ENCODE assay signal across 10 mouse cellular contexts in the genomic region with DNA sequence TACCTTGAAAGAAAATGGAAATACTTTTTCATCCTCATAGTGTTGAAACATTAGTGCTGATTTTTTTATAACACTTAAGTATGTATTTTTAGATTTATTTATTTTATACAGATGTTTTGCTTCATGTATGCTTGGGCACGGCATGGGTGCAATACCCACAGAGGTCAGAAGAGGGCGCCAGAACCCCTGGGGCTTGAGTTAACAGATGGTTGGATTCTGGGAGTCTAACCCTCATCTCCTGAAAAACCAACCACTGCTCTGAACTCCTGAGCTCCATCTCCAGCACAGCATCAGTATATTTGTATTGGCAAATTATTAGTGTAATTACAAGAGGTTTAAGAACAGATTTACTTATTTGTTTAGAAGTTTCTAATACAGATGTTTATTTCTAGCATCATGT. TPM values are rescaled to one million over a fixed set of nuclear protein-coding genes. Genes with fewer than 3 reads are reported as not detected.
DNase-seq lines count a peak whose midpoint lies in the region; ATAC-seq and TF ChIP-seq lines count a peak whose summit lies in the region.
"Had no signal": no experiment of that assay in that cellular context is flagged by ENCODE, and none has a peak within 500 bp of the region (broad histone marks: within the 10 kb centered on the region; RNA-seq: fewer than 3 reads in every experiment).

No protein-coding gene starts in this region.

- TF ChIP-seq CTCF in gastrocnemius, adult 2 months (IDR thresholded peaks at IDR 0.05) = no peak; the same call in 1 of the 2 replicates
- peak; percentile 78 for TF ChIP-seq CTCF in midbrain, postnatal 0 days (IDR thresholded peaks at IDR 0.05)
- TF ChIP-seq CTCF in testis, adult 2 months (IDR thresholded peaks at IDR 0.05; ENCODE audit: control insufficient read depth, insufficient read depth, insufficient replicate concordance, low read depth, low read length) = peak; percentile 79; the same call in 1 of the 2 replicates

- H3K9me3 ChIP-seq in intestine, embryonic 14.5 days (ENCODE audit: control insufficient read depth, low read length) = no peaks in the 10 kb centered on the region
- H3K9me3 ChIP-seq in intestine, embryonic 16.5 days (ENCODE audit: control insufficient read depth, low read length) = no peaks in the 10 kb centered on the region
- no peaks in the 10 kb centered on the region for H3K9me3 ChIP-seq in midbrain, postnatal 0 days (ENCODE audit: low read length)
- H3K9me3 ChIP-seq: embryonic facial prominence, embryonic 13.5 days; liver, embryonic 15.5 days had no signal

- TF ChIP-seq POLR2A in testis, adult 2 months (IDR thresholded peaks at IDR 0.05; ENCODE audit: control insufficient read depth, low read depth, low read length) = no peak

- ATAC-seq in intestine, embryonic 14.5 days (replicated peaks; ENCODE audit: low FRiP score, low TSS enrichment, low read depth) = no peak
- ATAC-seq in intestine, embryonic 16.5 days = no peak
- ATAC-seq in midbrain, postnatal 0 days (ENCODE audit: low FRiP score) = no peak

- H3K27ac ChIP-seq in intestine, embryonic 14.5 days (ENCODE audit: low read depth) = no peak overlapping the region
- no peak overlapping the region for H3K27ac ChIP-seq in intestine, embryonic 16.5 days (ENCODE audit: low read length)
- H3K27ac ChIP-seq in gastrocnemius, adult 2 months = no peak overlapping the region
- no peak overlapping the region for H3K27ac ChIP-seq in midbrain, postnatal 0 days (ENCODE audit: low read depth, low read length)
- H3K27ac ChIP-seq in testis, adult 2 months (ENCODE audit: control insufficient read depth, insufficient read depth, low read depth, low read length) = no peak overlapping the region
- H3K27ac ChIP-seq: embryonic facial prominence, embryonic 13.5 days; liver, embryonic 15.5 days had no signal

- H3K36me3 ChIP-seq in intestine, embryonic 14.5 days (ENCODE audit: control insufficient read depth, insufficient read depth, low read length) = no peaks in the 10 kb centered on the region
- no peaks in the 10 kb centered on the region for H3K36me3 ChIP-seq in intestine, embryonic 16.5 days (ENCODE audit: control insufficient read depth, insufficient read depth, low read length)
- no peaks in the 10 kb centered on the region for H3K36me3 ChIP-seq in midbrain, postnatal 0 days (ENCODE audit: insufficient read depth, low read length)
- no peaks in the 10 kb centered on the region for H3K36me3 ChIP-seq in testis, adult 2 months (ENCODE audit: control insufficient read depth, insufficient read depth, low read length)
- H3K36me3 ChIP-seq: embryonic facial prominence, embryonic 13.5 days; liver, embryonic 15.5 days had no signal

- 4% methylated on average over 2 of the region's 2 CpGs for WGBS in intestine, embryonic 14.5 days
- 4% methylated on average over 2 of the region's 2 CpGs for WGBS in intestine, embryonic 16.5 days
- 2% methylated on average over 2 of the region's 2 CpGs for WGBS in midbrain, postnatal 0 days

- H3K4me1 ChIP-seq in intestine, embryonic 14.5 days (replicated peaks; ENCODE audit: control insufficient read depth, insufficient read depth, low read length) = peaks cover 7% of the 10 kb centered on the region; the same call in 1 of the 2 replicates
- peaks cover 3% of the 10 kb centered on the region; the same call in 1 of the 2 replicates for H3K4me1 ChIP-seq in intestine, embryonic 16.5 days (ENCODE audit: control insufficient read depth, insufficient read depth, low read length)
- H3K4me1 ChIP-seq in midbrain, postnatal 0 days (ENCODE audit: insufficient read depth, low read length) = no peaks in the 10 kb centered on the region
- H3K4me1 ChIP-seq in testis, adult 2 months (ENCODE audit: control insufficient read depth, insufficient read depth, low read length) = no peaks in the 10 kb centered on the region
- H3K4me1 ChIP-seq: embryonic facial prominence, embryonic 13.5 days; liver, embryonic 15.5 days had no signal

- H3K9ac ChIP-seq in intestine, embryonic 14.5 days (ENCODE audit: low read length) = no peak overlapping the region
- H3K9ac ChIP-seq in intestine, embryonic 16.5 days (ENCODE audit: low read depth, low read length) = no peak overlapping the region
- H3K9ac ChIP-seq in midbrain, postnatal 0 days (replicated peaks; ENCODE audit: low read length, poor library complexity, severe bottlenecking) = no peak overlapping the region
- H3K9ac ChIP-seq: embryonic facial prominence, embryonic 13.5 days; liver, embryonic 15.5 days had no signal

- intact Hi-C loops in gastrocnemius, adult 2 months (cut with DNase I) = no loop called here

- no peak overlapping the region for H3K4me2 ChIP-seq in intestine, embryonic 14.5 days (ENCODE audit: low read length)
- H3K4me2 ChIP-seq in intestine, embryonic 16.5 days (ENCODE audit: low read depth, low read length) = no peak overlapping the region
- H3K4me2 ChIP-seq in midbrain, postnatal 0 days (ENCODE audit: low read depth, low read length, poor library complexity, severe bottlenecking) = no peak overlapping the region
- H3K4me2 ChIP-seq: embryonic facial prominence, embryonic 13.5 days; liver, embryonic 15.5 days had no signal

- H3K27me3 ChIP-seq in intestine, embryonic 14.5 days (replicated peaks; ENCODE audit: control insufficient read depth, insufficient read depth, low read length) = no peaks in the 10 kb centered on the region
- H3K27me3 ChIP-seq in intestine, embryonic 16.5 days (replicated peaks; ENCODE audit: control insufficient read depth, insufficient read depth, low read length) = no peaks in the 10 kb centered on the region
- H3K27me3 ChIP-seq in midbrain, postnatal 0 days (ENCODE audit: insufficient read depth, low read length) = no peaks in the 10 kb centered on the region
- no peaks in the 10 kb centered on the region for H3K27me3 ChIP-seq in testis, adult 2 months (ENCODE audit: control insufficient read depth, insufficient read depth, low read length)
- H3K27me3 ChIP-seq: embryonic facial prominence, embryonic 13.5 days had no signal

- no peak overlapping the region for H3K4me3 ChIP-seq in intestine, embryonic 14.5 days (ENCODE audit: low read depth, low read length)
- no peak overlapping the region for H3K4me3 ChIP-seq in intestine, embryonic 16.5 days (ENCODE audit: low read length)
- no peak overlapping the region for H3K4me3 ChIP-seq in gastrocnemius, adult 2 months
- H3K4me3 ChIP-seq in midbrain, postnatal 0 days (ENCODE audit: low read depth, low read length) = no peak overlapping the region
- no peak overlapping the region for H3K4me3 ChIP-seq in testis, adult 2 months (ENCODE audit: control insufficient read depth, low read depth, low read length)
- H3K4me3 ChIP-seq: embryonic facial prominence, embryonic 13.5 days; liver, embryonic 15.5 days had no signal

- DNase-seq in intestine, embryonic 14.5 days (ENCODE audit: low spot score) = peak; percentile 92
- DNase-seq in ES-CJ7 (ENCODE audit: low read depth, low spot score) = peak; percentile 61
- DNase-seq in c-Kit-positive CD71-positive TER-119-positive erythroid progenitor cells, embryonic 14.5 days (ENCODE audit: low spot score) = peak; percentile 59
- peak; percentile 75 for DNase-seq in gastrocnemius, adult 2 months
- DNase-seq in kidney, postnatal 4 days = peak; percentile 85 to 87
- DNase-seq in midbrain, postnatal 0 days (ENCODE audit: low spot score) = peak; percentile 43

RNA-seq across cellular contexts. Expression of gene Gm13271, which starts 16.2 kb away (rescaled TPM):
- not detected in 2 replicates for polyA plus RNA-seq in intestine, embryonic 14.5 days (2014; fragmentation: Nextera tagmentation; extraction: Ambion mirVana)
- not detected in 2 replicates for polyA plus RNA-seq in intestine, embryonic 16.5 days (2015; fragmentation: Nextera tagmentation; extraction: Ambion mirVana)
- total RNA-seq in gastrocnemius, adult 2 months (2021) = not detected
- total RNA-seq in midbrain, postnatal 0 days (2014; rRNA removed) = not detected in 2 replicates
- not detected in 2 replicates for polyA plus RNA-seq in midbrain, postnatal 0 days (2015; fragmentation: Nextera tagmentation; extraction: Ambion mirVana)
- not detected in 2 replicates for polyA plus RNA-seq in testis, adult 2 months (2012; rRNA removed)
- polyA plus RNA-seq: embryonic facial prominence, embryonic 13.5 days; liver, embryonic 15.5 days had no signal

RNA-seq across cellular contexts. Expression of gene Klhl9, which starts 16.2 kb away (rescaled TPM):
- polyA plus RNA-seq in intestine, embryonic 14.5 days (2014; fragmentation: Nextera tagmentation; extraction: Ambion mirVana) = 97.9 and 106 TPM in 2 replicates
- polyA plus RNA-seq in intestine, embryonic 16.5 days (2015; fragmentation: Nextera tagmentation; extraction: Ambion mirVana) = 63.4 and 69.9 TPM in 2 replicates
- total RNA-seq in gastrocnemius, adult 2 months (2021) = 10 to 100 TPM; 51.6 to 58.9 TPM
- total RNA-seq in midbrain, postnatal 0 days (2014; rRNA removed) = 148 and 172 TPM in 2 replicates
- 77.6 and 82.5 TPM in 2 replicates for polyA plus RNA-seq in midbrain, postnatal 0 days (2015; fragmentation: Nextera tagmentation; extraction: Ambion mirVana)
- polyA plus RNA-seq in testis, adult 2 months (2012; rRNA removed) = 5.4 TPM in 2 replicates

RNA-seq across cellular contexts. Expression of gene Gm26566, which starts 16.9 kb away (rescaled TPM):
- polyA plus RNA-seq in intestine, embryonic 14.5 days (2014; fragmentation: Nextera tagmentation; extraction: Ambion mirVana) = 0.70 and 1.2 TPM in 2 replicates
- 0.62 and 1.4 TPM in 2 replicates for polyA plus RNA-seq in intestine, embryonic 16.5 days (2015; fragmentation: Nextera tagmentation; extraction: Ambion mirVana)
- total RNA-seq in gastrocnemius, adult 2 months (2021) = under 1 TPM; 0.22 to 0.48 TPM
- 0.71 TPM in 1 of 2 replicates, not detected in the other for total RNA-seq in midbrain, postnatal 0 days (2014; rRNA removed)
- polyA plus RNA-seq in midbrain, postnatal 0 days (2015; fragmentation: Nextera tagmentation; extraction: Ambion mirVana) = 0.49 and 1.3 TPM in 2 replicates
- polyA plus RNA-seq in testis, adult 2 months (2012; rRNA removed) = 1.1 and 1.7 TPM in 2 replicates

RNA-seq across cellular contexts. Expression of gene Gm13283, which starts 21.4 kb away (rescaled TPM):
- polyA plus RNA-seq in intestine, embryonic 14.5 days (2014; fragmentation: Nextera tagmentation; extraction: Ambion mirVana) = 0.22 TPM in 1 of 2 replicates, not detected in the other
- 0.21 TPM in 1 of 2 replicates, not detected in the other for polyA plus RNA-seq in intestine, embryonic 16.5 days (2015; fragmentation: Nextera tagmentation; extraction: Ambion mirVana)
- not detected for total RNA-seq in gastrocnemius, adult 2 months (2021)
- total RNA-seq in midbrain, postnatal 0 days (2014; rRNA removed) = not detected in 2 replicates
- polyA plus RNA-seq in midbrain, postnatal 0 days (2015; fragmentation: Nextera tagmentation; extraction: Ambion mirVana) = not detected in 2 replicates
- polyA plus RNA-seq in testis, adult 2 months (2012; rRNA removed) = not detected in 2 replicates
- polyA plus RNA-seq: liver, embryonic 15.5 days had no signal

RNA-seq across cellular contexts. Expression of gene Gm13290, which starts 35.2 kb away (rescaled TPM):
- polyA plus RNA-seq in intestine, embryonic 14.5 days (2014; fragmentation: Nextera tagmentation; extraction: Ambion mirVana) = not detected in 2 replicates
- 0.44 and 0.83 TPM in 2 replicates for polyA plus RNA-seq in intestine, embryonic 16.5 days (2015; fragmentation: Nextera tagmentation; extraction: Ambion mirVana)
- total RNA-seq in gastrocnemius, adult 2 months (2021) = not detected
- total RNA-seq in midbrain, postnatal 0 days (2014; rRNA removed) = not detected in 2 replicates
- not detected in 2 replicates for polyA plus RNA-seq in midbrain, postnatal 0 days (2015; fragmentation: Nextera tagmentation; extraction: Ambion mirVana)
- polyA plus RNA-seq in testis, adult 2 months (2012; rRNA removed) = not detected in 2 replicates
- polyA plus RNA-seq: liver, embryonic 15.5 days had no signal

Comparison
In these comparisons a context has a peak if more than half of its experiments do, and no peak if none do; other contexts are left out.
1. RNA of gene Klhl9, which starts 16.2 kb away (polyA plus RNA-seq): 97.9 to 106 TPM in intestine, embryonic 14.5 days, 77.6 to 82.5 TPM in midbrain, postnatal 0 days and 63.4 to 69.9 TPM in intestine, embryonic 16.5 days; 5.4 TPM in testis, adult 2 months; every median in the first group is over 10 times any median in the second.
2. Peak in every context shown above with its lines, with median percentiles within 50 percentile points of each other: DNase-seq.